Mouse (Mus musculus) lung, adult 2 months (tissue): ENCODE data around the gene Camk2g. TPM values are rescaled to one million over a fixed set of nuclear protein-coding genes. Genes with fewer than 3 reads are reported as not detected.

Experiments
- DNase-seq: peaks from one replicate; pipeline ENCODE4 v3.0.0; 2022
- H3K4me1 ChIP-seq: fragments of 200-500 bp; 2 replicates; pipeline ENCODE4 v1.6.1; 2011; ENCODE audit warnings: low read length; ENCODE audit not compliant: control insufficient read depth, insufficient read depth
- H3K4me3 ChIP-seq: fragments of 200-500 bp; replicated peaks from 2 replicates; pipeline ENCODE3; 2011; ENCODE audit warnings: low read depth, mild to moderate bottlenecking, control low read depth, low read length; ENCODE audit errors: extremely low read depth
- CTCF ChIP-seq: fragments of 200-500 bp; IDR thresholded peaks from 2 replicates; pipeline ENCODE4 v1.5.1; 2011; ENCODE audit warnings: mild to moderate bottlenecking, low read length, control low read depth; ENCODE audit not compliant: insufficient read depth
- POLR2A ChIP-seq: fragments of 200-500 bp; IDR thresholded peaks from 2 replicates; pipeline ENCODE4 v1.6.1; 2011; ENCODE audit warnings: low read depth, mild to moderate bottlenecking, control low read depth, low read length, borderline replicate concordance; ENCODE audit errors: extremely low read depth
- WGBS: fragments of 180-500 bp; shearing (Covaris S2); methylation state at CpG from one replicate; pipeline ENCODE4 v1.1.7; 2018; 5-methylcytosine and 5-hydroxymethylcytosine counted together
- polyA plus RNA-seq: library from polyadenylated mRNA; depleted of rRNA; stranded (reverse); fragments of >200 nt; gene quantifications from 2 replicates; pipeline ENCODE4 v1.2.3, GENCODE M21; 2012

The Camk2g gene
- polyA plus RNA-seq, 1 experiment = 30.9 TPM

- WGBS = 76% methylated on average over 8 of the region's 8 CpGs
- no peak for DNase-seq
- peaks cover under 1% of the 10 kb centered on the region; the same call in 1 of the 2 replicates for H3K4me1 ChIP-seq
- no peak overlapping the region for H3K4me3 ChIP-seq
- TF ChIP-seq POLR2A (no peak), CTCF (no peak)
Measured at GRCm38 (mm10) chr14:20811236-20811635, 17.3 kb upstream of the Camk2g start.

GRCm38 (mm10) chr14:20809820-20810219 is 15.9 kb upstream of the Camk2g start:
- no peak for DNase-seq
- no peak for TF ChIP-seq CTCF
- TF ChIP-seq POLR2A = no peak
- peaks cover 12% of the 10 kb centered on the region for H3K4me1 ChIP-seq
- H3K4me3 ChIP-seq = no peak overlapping the region

DNA sequence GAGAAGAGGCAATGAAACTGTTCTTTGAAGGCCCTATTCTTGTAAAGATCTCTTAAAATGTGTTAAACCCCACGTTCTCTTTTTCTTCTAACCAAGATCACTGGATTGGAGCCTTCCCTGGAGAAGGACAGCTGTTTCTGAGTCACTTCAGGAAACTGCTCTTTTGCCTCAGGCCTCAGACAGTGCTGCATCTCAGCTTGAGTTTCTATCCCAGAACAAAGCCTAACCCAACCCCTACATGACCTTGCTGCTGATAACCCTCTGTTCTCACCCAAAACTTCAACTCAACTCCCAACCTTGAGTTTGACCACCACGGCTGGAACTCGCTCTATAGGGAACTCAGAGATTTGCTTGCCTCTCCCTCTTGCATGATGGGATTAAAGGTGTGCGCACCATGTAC is 15.5 kb upstream of the Camk2g start:
- no peak for DNase-seq
- 88% methylated on average over 4 of the region's 4 CpGs for whole genome bisulfite sequencing
- H3K4me3 ChIP-seq = no peak overlapping the region
- no peak for TF ChIP-seq CTCF
- no peak for TF ChIP-seq POLR2A
- H3K4me1 ChIP-seq = peaks cover 14% of the 10 kb centered on the region

- no peak for DNase-seq
- WGBS = 78% methylated on average over 14 of the region's 14 CpGs
- TF ChIP-seq CTCF (no peak), POLR2A (no peak)
- Histone ChIP-seq H3K4me3 (no peak overlapping the region), H3K4me1 (peaks cover 17% of the 10 kb centered on the region)
Measured at GRCm38 (mm10) chr14:20806116-20806840, 12.4 kb upstream of the Camk2g start.

DNA sequence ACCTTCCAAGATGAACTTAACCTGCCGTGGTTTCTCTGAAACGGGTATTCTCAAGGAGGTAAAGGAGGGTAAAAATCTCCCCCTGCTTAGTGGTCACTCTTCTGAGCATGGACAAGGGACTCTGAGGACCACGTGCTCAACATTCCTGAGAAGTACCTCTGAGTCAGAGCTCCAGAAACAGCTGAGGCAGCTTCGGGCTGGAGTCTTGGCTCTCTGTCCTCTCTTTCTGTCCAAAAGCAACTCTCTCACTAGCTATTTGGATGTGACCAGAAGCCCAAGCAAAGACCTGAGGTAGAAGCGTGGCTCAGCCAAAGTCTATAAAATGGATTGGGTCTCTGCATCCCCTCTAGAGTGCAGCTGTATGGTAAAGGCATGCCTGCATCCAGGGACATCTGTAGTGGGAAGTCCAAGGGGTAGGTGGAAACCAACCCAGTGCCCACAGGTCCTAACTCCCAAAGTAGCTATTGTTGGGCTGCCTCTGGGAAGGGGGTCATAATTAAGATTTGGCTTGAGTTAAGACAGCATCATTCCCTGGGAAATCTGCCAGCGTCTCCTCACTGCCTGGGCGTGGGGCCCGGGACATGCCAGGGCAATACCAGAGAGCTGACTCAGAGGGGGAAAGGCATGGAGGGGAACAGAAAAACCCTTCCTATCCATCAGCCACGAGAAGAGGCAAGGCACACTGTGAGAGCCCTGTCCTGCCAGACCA is 11.2 kb upstream of the Camk2g start:
- Histone ChIP-seq H3K4me1 (peaks cover 17% of the 10 kb centered on the region), H3K4me3 (no peak overlapping the region)
- WGBS = 19% methylated on average over 9 of the region's 9 CpGs
- DNase-seq = peak; percentile 79
- no peak for TF ChIP-seq CTCF
- no peak for TF ChIP-seq POLR2A

GRCm38 (mm10) chr14:20804481-20804880 is 10.6 kb upstream of the Camk2g start:
- 50% methylated on average over 5 of the region's 5 CpGs for WGBS
- TF ChIP-seq POLR2A = no peak
- TF ChIP-seq CTCF = no peak
- no peak for DNase-seq
- no peak overlapping the region for H3K4me3 ChIP-seq
- peaks cover 17% of the 10 kb centered on the region for H3K4me1 ChIP-seq

DNA sequence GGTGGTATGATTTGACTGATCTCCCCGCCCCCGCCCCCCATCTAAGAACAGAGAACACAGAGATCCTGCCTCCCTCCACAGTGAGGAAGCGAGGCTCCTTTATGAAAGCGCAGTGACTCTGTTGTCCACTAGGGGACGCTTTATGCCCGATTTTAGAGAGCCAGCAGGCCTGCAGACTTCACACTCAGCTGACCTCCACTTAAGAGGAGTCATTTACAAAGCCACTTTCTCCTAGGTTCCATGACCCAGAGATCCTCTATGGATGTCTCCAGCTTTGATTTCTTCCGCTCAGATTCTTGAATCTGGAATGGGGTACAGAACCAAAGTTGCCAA is 9.7 kb upstream of the Camk2g start:
- H3K4me3 ChIP-seq = no peak overlapping the region
- TF ChIP-seq CTCF = peak; percentile 98
- no peak for TF ChIP-seq POLR2A
- 5% methylated on average over 7 of the region's 7 CpGs for WGBS
- peak; percentile 77 for DNase-seq
- peaks cover 17% of the 10 kb centered on the region for H3K4me1 ChIP-seq

DNA sequence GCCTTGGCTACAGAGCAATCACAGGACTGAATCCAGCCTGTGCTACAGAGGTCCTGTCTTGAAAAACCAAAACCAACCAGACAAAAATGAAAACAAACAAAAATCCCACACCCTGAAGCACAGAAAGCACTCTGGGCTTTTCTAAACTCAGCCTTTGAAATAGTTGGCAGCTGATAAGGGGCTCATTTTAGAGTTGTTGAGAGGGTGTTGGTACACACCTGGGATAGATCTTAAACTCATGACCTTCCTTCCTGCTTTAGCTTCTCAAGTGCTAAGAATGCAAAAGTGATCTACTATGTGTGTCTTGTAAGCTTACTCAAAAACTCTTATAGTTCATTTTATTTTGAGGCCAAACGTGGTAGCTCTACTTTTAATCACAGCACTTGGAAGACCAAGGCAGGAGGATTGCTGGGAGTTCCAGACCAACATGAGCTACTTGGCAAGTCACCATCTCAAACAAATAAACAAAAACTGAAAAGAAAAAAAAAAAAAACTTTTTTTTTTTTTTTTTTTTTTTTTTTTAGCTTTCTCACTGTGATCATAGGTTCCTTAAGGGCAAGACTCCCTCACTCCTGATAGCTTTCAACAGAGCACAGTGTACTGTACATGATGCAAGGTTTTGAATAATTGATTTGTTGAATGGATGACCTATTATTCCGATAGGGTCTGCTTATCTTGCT is 9.2 kb upstream of the Camk2g start:
- Histone ChIP-seq H3K4me1 (peaks cover 17% of the 10 kb centered on the region), H3K4me3 (no peak overlapping the region)
- DNase-seq = no peak
- no peak for TF ChIP-seq POLR2A
- no peak for TF ChIP-seq CTCF
- WGBS = 17% methylated on average over 2 of the region's 2 CpGs

DNA sequence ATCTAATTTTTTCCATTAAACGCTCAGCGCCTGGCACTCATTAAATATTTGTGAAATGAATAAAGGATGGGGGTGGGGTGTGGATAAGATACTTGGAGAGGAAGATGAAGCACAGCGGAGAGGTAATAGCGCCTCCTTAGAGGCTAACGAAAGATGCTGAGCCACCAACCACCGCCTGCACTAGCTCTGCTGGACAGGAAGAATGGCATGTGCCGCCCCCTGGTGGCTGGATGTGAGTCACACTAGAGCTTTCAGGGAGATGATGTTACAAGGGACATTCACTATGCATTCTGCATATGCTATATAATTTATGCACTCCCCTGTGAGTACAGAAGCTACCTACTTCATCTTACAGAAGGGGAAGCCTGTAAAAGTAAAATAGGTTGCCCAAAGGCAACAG is 4.9 kb upstream of the Camk2g start:
- peak; percentile 98 for TF ChIP-seq CTCF
- TF ChIP-seq POLR2A = no peak
- 2% methylated on average over 7 of the region's 7 CpGs for WGBS
- DNase-seq = peak; percentile 90

More for the DNA sequence above, 4.9 kb upstream of the Camk2g start:
- H3K4me3 ChIP-seq = no peak overlapping the region
- peaks cover 3% of the 10 kb centered on the region; the same call in 1 of the 2 replicates for H3K4me1 ChIP-seq
